Mouse (Mus musculus): ENCODE measurements around the gene Slc6a16.

The Slc6a16 gene

DNA sequence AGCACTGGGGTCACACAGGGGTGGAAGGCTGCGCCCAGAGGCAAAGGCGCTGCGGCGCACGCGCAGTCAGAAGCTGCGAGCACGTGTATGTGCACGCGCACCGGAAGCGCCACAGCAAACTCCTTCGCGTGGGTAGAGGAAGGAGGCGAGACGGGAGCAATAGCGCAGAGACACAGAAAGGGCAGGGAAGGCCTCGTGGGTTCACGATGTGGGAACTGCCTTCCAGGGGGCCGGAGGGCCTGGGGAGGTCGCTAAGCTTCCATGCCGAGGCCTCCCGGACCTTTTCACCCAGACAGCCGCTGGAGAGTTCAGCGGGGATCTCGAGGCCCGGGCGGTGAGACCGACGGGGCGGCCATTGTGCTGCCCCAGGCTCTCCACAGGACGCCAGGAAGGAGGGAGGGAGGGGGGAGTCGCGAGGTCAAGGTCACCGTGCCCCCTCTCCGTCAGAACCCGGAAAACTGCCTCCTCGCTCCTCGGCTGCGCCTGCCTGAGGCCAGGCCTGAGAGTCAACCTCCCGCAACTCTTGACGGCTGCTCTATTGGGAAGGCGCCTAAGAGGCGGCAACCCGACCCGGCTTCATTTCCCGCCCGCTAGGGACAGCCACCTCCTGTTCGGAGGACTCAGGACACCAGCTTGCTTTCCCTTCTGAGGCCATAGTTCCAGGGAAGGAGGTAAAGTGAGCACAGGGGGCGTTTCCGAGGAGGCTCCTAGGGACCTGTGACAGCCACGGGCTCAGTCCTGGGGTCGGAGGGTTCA lies at the start of gene Slc6a16:
Gene Slc6a16, plus strand, starts transcription at position 453 of the 756 bp plus-strand sequence.
- DNase-seq = no peak

GRCm38 (mm10) chr7:45191161-45191560 lies 49.7 kb upstream of the Slc6a16 start:
- DNase-seq = no peak

DNA sequence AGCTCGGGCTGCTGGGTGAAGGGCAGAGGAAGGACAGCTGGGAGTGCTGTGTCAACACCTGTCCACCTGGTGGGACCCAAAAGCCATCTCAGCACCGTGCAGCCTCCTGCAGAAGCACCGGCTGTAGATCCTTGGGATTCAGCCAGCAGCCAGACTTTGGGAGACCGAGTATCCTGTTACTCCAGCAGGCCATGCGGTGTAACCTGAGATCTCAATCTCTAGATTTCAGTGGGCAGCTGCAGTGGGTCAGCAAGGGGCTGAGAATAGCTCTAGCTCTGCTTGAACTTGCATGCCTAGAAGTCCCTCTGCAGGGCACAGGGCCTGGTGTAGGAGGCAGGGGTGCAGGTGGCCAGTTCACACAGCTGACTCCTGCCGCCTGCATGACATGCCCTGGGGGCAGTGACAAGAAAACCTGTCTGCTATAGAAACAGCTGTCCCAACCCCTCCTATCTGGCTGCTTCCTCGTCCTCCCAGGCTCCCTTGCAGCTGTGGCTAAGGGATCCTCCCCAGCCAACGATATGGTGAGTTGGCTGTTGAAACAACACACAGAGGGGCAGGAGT lies 49.0 kb upstream of the Slc6a16 start:
- DNase-seq = no peak

DNA sequence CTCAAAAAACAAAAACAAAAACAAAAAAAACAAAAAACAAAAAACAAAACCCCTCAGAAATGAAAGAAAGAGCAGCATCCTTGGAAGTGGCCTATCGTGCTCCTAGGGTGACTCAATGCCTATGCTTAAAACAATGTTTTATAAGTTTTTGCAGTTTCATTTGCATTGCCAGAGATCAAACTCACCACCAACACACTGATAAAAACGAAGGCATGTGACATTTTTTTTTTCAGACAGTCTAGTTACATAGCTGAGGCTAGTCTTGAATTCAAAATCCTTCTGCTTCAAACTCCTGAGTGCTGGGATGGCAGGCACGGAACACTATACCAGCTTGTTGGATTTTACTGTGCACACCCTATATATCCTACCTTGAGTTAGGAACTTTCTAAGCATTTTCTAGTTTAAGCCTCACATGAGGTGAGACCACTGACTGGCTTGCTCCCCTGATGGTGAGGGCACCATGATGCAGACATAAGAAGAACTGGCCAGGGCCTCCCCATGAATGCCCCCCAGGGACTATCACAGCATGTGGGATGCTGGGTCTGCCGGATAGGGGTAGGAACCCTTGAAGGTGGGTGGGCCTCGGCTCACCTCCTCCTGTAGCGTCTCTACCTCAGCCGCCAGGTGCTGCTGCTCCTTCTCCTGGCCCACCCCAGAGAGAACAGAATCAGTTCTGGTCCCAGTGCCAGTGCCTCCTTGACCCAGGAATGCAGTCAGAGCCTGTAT lies 48.1 kb upstream of the Slc6a16 start:
- DNase-seq = no peak

DNA sequence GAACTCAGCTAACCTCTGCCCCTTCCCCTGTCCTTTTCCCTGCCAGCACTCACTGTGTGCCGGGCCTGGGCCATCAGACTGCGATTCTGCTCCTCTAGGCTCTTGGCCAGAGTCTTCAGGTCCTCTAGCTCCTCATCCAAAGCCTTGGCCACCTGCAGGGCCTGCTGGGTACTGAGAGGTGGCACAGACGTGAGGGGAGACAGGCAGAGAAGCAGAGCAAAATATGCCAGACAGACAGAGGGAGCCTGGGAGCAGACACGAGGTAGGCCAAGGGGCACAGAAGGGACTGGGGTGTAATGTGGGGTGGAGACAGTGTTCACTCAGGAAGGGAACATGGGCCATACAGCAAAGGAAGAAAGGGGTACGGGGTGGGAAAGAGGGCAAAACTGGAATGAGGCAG lies 47.5 kb upstream of the Slc6a16 start:
- DNase-seq = no peak

DNA sequence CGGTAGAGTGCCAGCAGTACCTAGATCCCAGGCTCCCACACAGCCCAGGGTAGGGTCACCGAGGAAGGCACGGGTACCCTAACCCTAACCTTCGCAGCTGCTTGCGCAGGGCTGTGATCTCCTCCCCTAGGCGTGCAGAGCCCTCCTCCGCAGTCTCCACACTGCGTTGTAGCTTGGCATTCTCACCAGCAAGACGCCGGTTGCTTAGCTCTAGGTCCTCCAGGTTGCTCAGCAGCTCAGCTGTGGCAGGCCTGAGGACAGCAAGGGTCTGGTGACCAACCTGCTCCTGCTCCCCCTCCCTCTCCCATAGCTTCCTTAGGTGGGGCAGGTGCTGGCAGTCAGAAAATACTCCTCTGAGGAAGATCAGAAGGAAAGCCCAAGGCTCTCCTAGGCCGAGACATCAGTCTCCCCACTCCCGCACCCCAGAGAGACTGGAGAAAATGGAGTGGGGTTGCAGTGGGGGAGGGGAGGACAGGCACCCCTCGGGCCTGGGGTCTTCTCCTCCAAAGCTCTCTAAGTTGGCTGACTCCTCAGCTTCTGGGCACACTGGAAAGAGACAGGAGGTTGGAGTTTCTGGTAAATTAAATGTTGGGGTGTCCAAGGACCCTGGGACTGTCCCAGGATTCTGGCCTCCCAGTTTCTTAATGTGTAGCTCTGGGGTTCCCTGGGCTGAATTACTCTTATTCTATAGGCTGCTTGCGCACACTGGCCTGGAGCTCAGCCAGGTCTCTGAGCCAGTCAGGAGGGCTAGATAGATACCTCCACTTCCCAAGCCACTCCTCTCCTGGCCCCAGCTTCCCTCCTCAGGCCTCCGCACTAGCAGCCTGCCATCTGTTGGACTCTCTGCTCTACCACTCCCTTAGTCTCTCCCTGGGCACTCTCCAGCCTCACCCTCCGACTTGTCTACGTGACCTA lies 46.8 kb upstream of the Slc6a16 start:
- DNase-seq = no peak

GRCm38 (mm10) chr7:45195341-45196175 lies 45.3 kb upstream of the Slc6a16 start:
- no peak for DNase-seq

GRCm38 (mm10) chr7:45196176-45196535 lies 44.7 kb upstream of the Slc6a16 start:
- DNase-seq = no peak

DNA sequence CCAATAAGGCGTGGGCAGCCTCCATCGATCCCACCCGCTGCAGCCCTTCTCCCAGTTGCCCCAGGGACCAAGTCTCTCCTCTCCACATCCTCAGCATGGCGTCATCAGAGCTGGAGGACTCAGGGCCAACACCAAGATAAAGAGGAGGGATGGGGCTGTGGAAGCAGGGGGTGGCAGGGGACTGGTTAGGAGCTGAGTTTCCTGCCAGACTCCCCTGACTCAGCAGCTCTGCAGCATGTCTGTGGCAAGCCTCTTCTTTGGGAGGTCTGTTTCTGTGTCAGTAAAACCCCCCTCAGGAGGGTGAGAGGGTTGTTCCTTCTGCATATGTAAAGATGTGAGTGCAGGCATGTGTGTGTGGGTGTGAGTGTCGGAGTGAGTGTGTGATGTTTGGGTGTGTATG lies 43.9 kb upstream of the Slc6a16 start:
- no peak for DNase-seq

DNA sequence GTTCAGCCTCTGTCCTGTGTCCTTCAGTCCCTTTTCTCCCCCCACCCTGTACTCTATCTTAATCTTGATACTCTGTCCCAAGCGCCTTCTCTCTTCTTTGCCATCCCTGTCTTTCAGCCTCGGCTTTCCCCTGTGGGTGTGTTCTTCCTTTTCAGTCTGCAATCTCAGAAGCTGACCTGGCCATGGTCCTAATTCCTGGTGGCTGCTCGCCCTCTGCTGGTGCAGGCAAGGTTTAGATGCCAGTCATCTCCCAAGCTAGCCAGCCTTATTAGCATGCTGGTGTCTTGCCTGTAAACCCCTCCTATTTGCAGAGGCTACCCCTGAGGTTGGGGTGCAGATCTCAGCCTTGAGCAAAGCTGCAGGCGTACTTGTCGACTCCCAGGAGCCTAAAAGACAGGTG lies 42.5 kb upstream of the Slc6a16 start:
- DNase-seq = no peak

DNA sequence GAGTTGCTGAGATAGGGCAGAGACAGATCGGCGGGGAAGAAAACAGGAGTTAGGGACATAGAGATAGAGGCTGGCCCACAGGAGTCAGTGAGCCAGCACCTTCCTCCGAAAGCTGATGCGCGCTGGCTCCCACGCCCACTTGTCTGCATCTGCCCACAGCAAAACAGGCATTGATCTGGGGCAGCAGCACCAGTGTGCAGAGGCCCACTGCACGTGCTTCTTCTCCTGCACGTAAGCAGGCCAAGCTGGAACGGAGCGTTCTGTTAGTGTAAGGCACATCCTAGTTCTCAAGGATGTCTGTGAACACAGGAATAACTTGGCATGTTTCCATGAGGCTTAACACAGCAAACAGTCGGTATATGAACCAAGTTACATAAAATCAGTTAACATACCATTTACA lies 41.9 kb upstream of the Slc6a16 start:
- DNase-seq = no peak

DNA sequence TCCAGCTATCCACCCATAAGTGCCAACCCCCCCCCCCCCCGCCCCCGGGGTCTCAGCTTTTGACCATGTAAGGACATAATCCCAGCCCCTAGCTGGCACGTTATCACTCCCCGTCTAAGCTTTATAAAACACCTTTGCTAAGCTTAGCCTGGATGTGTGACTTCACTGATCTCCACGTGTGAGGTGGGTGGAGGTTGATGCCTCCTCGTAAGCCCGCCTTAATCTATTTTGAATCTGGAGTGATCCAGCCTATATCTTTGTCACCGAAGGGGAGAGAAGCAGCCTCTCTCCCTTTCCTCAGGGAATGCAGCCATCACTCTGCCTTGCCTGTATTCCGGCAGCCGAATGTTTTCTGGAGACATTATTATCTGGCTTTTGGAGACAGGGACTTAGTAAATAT lies 38.2 kb upstream of the Slc6a16 start:
- DNase-seq = no peak

DNA sequence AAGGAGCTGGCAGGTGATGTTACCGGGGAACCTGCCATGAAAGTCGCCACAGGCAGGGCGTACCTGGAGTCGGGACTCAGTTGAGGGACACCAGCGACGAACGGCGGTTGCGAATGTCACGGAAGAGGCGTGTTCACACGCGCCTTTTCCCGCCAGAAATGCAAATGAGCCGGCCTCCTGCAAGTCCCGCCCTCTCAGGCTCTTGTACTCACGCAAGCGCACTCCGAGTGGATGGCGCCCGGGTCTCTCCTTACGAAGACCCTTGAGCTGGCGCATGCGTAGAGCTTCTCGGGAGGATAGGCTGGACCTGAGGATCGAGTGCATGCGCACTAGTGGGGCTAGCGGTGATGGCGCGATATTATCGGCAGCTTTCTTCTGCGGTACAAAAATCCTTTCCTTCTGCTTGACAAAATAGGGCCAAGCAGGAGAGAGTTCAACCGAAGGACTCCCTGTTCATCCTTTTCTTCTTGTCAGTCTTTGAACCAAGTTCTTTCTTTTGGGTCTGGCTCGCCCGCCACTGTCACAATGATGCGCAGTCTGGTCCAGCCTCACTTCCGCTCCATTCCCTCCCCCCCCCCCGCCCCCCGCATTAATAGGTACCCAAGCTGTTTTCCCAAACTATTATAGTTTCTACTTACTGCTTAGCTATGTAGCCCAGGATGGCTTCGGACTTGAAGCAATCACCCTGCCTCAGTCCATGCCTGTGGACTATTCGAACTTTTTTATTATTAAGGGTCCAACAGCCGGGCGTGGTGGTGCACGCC lies 36.3 kb upstream of the Slc6a16 start, which contains the start of gene Ccdc155:
Gene Ccdc155, minus strand, starts transcription at position 513 of the 764 bp plus-strand sequence.
- DNase-seq = peak; percentile 94

DNA sequence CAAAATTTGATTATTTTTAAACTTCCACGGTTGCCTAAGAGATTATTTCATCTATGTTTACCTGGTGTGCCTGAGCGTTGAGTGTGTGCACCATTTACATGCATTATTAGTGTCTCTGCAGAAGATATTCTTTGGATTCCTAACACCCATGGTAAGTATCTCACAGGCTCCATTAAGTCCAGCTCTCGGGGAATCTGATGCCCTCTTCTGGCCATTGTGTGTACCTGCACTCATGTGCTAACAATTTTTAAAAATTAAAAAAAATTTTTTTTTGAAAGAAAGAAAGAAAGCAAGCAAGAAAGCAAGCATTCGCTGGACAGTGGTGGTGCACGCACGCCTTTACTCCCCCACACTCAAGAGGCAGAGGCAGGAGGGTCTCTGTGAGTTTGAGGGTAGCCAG lies 32.6 kb upstream of the Slc6a16 start:
- DNase-seq = no peak

DNA sequence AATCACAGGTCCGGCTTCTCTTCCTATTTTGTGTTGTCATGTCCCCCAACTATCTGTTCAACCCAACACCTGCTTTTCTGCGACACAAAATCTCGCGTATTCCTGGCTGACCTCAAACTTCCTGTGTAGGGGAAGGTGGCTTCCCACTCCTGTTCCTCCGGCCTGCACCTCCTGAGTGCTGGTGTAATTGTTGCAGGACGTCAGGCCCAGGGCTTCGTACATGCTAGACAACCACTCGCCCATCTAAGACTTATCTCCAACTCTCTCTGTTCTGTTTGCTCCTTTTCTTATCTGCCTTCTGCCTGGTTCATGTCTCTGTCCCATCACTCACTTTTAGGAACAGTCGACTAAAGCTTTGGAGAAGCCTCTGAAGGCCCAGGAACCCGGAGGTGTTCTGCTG lies 29.8 kb upstream of the Slc6a16 start:
- no peak for DNase-seq

- DNase-seq = no peak
Measured at GRCm38 (mm10) chr7:45211851-45212251, 29.0 kb upstream of the Slc6a16 start, which contains the start of gene Dkkl1. Dkkl1 (minus strand) TSS chr7:45212147.

- DNase-seq = no peak
Measured at GRCm38 (mm10) chr7:45212356-45212755, 28.5 kb upstream of the Slc6a16 start.

DNA sequence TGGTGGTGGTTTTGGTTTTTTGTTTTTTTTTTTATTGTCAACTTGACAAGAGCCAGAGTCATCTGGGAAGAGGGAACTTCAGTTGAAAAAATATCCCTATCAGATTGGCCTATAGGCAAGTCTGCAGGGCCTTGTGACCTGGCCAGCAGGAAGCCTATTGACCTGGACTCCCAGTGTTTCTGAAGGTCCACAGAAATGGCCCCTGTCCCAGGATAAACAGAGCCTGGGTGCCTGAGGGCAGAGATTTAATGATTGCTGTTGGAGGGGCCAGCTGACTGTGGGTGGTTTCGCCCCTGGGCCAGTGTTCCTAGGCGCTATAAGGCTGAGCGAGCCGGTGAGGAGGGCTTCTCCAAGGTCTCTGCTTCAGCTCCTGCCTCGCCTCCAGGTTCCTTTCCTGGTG lies 27.2 kb upstream of the Slc6a16 start:
- DNase-seq = no peak

DNA sequence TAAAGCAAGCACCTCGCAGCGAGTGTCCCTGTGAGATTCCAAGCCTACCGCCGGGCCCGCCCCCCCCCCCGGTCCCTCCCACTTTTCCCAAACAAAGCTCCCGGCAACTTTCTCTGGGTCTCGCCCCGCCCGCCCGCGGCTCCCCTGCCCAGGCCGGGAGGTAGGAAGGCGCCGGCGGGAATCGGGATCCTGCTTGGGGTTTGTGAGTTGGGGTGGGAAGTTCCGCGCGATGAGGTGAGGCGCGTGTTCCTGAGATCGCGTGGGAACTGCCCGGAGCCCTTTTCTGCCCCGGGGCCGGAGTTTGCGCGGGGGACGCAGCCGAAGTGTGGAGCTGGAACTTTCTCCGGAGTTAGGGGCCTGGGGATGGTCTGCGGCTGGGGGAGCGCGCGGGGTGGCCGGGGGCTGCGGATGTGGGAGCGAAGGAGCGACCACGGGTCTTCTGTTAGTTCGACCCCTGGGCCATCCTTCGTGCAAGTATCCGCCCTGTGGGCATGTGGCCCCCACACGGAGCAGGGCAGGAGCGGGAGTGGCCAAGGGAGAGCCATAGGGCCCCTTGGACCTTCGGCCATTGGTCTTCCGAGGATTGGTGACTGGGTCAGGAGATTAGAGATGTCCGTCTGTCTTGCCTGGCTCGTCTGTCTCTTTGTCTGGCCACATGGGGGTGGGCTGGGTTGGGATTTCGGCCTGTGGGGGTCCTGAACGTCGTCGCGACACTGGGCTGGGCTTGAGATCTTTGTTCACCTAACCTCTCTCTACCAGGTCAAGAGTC lies 25.0 kb upstream of the Slc6a16 start, which contains the start of gene Tead2:
Gene Tead2, plus strand, starts transcription at position 81 of the 769 bp plus-strand sequence.
- DNase-seq = no peak

DNA sequence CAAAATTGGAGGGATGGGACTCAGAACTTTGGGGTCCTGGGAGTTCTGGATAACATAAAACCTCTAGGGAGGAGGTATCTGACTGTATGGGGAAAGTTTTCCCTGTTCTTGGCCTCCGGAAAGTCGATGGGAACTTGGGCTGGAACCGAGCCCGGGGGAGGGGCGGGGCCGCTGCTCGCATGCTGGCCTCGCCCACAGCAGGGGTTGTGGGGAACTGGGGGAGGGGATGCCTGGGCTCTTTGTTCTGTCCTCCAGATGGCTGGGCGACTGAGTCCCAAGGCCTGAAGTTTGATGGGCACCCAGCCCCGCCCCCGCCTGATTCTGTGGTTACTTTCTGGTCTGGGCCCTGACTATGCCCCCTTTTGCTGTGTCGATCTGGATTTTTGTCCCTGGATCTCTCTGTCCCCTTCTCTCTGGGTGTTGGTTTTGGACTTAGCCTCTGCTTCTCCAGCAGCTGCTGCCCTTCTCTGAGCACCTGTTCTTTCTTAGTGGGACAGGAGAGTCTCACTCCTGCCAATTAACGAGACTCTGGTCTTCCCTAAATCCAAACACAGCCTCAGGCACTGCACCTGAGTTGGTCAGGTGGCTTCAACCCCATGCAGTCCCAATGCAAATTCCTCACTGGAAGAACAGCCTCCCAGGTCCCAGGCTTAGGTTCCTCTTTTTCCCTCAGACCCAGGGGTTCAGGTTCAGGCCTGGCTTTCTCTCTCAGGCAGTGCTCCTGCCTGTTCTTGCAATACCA lies 24.3 kb upstream of the Slc6a16 start:
- peak; percentile 37 for DNase-seq
